Mouse (Mus musculus): ENCODE measurements at regions not wholly inside any gene's neighbourhood (a gene's known extent, or its start where the extent isn't known, plus 50 kb on each side); places are given as distances from the start of the nearest gene placed in this dataset.

- no peak overlapping the region for H3K27ac ChIP-seq
- no peak overlapping the region for H3K4me2 ChIP-seq (ENCODE audit: low read depth, low read length)
- no peaks in the 10 kb centered on the region for H3K4me1 ChIP-seq (ENCODE audit: insufficient read depth, low read length)
- no peaks in the 10 kb centered on the region for H3K9me3 ChIP-seq (ENCODE audit: low read length)
- no peak for DNase-seq (ENCODE audit: low spot score)
- no peaks in the 10 kb centered on the region for H3K36me3 ChIP-seq (ENCODE audit: insufficient read depth, low read length)
- H3K9ac ChIP-seq (replicated peaks; ENCODE audit: low read length): no peak overlapping the region
- H3K4me3 ChIP-seq (ENCODE audit: low read length): no peak overlapping the region
- ATAC-seq: no peak
- no peaks in the 10 kb centered on the region for H3K27me3 ChIP-seq (ENCODE audit: insufficient read depth, low read length)
- no peak for TF ChIP-seq CTCF (IDR thresholded peaks at IDR 0.05; ENCODE audit: low read depth)
- 91% methylated on average over 2 of the region's 2 CpGs for WGBS
Measured at GRCm38 (mm10) chr19:26261530-26261929, 343.3 kb upstream of the Smarca2 start.

GRCm38 (mm10) chr19:26296360-26296759 lies 308.5 kb upstream of the Smarca2 start:
- no peaks in the 10 kb centered on the region for H3K9me3 ChIP-seq (ENCODE audit: low read length)
- ATAC-seq (no peak), DNase-seq (ENCODE audit: low spot score) (no peak)
- no peak for TF ChIP-seq CTCF (IDR thresholded peaks at IDR 0.05; ENCODE audit: low read depth)
- no peak overlapping the region for H3K9ac ChIP-seq (replicated peaks; ENCODE audit: low read length)
- no peak overlapping the region for H3K27ac ChIP-seq
- H3K4me2 ChIP-seq (ENCODE audit: low read depth, low read length): no peak overlapping the region
- no peaks in the 10 kb centered on the region for H3K27me3 ChIP-seq (ENCODE audit: insufficient read depth, low read length)
- H3K4me3 ChIP-seq (ENCODE audit: low read length): no peak overlapping the region
- 86% methylated on average over 6 of the region's 6 CpGs for WGBS
- no peaks in the 10 kb centered on the region for H3K4me1 ChIP-seq (ENCODE audit: insufficient read depth, low read length)
- no peaks in the 10 kb centered on the region for H3K36me3 ChIP-seq (ENCODE audit: insufficient read depth, low read length)

- H3K27me3 ChIP-seq (ENCODE audit: insufficient read depth, low read length): no peaks in the 10 kb centered on the region
- H3K36me3 ChIP-seq (ENCODE audit: insufficient read depth, low read length): no peaks in the 10 kb centered on the region
- no peak overlapping the region for H3K9ac ChIP-seq (replicated peaks; ENCODE audit: low read length)
- DNase-seq (ENCODE audit: low spot score) (no peak), ATAC-seq (no peak)
- no peaks in the 10 kb centered on the region for H3K4me1 ChIP-seq (ENCODE audit: insufficient read depth, low read length)
- no peak for TF ChIP-seq CTCF (IDR thresholded peaks at IDR 0.05; ENCODE audit: low read depth)
- H3K4me2 ChIP-seq (ENCODE audit: low read depth, low read length): no peak overlapping the region
- 78% methylated on average over 1 of the region's 1 CpGs for WGBS
- no peak overlapping the region for H3K4me3 ChIP-seq (ENCODE audit: low read length)
- no peaks in the 10 kb centered on the region for H3K9me3 ChIP-seq (ENCODE audit: low read length)
- no peak overlapping the region for H3K27ac ChIP-seq
Measured at GRCm38 (mm10) chr19:26308477-26309135, 296.2 kb upstream of the Smarca2 start.

GRCm38 (mm10) chr19:26318977-26319376 lies 285.9 kb upstream of the Smarca2 start:
- H3K27ac ChIP-seq: no peak overlapping the region
- WGBS: 77% methylated on average over 2 of the region's 2 CpGs
- no peak for TF ChIP-seq CTCF (IDR thresholded peaks at IDR 0.05; ENCODE audit: low read depth)
- no peaks in the 10 kb centered on the region for H3K27me3 ChIP-seq (ENCODE audit: insufficient read depth, low read length)
- H3K4me1 ChIP-seq (ENCODE audit: insufficient read depth, low read length): no peaks in the 10 kb centered on the region
- no peak overlapping the region for H3K4me3 ChIP-seq (ENCODE audit: low read length)
- H3K36me3 ChIP-seq (ENCODE audit: insufficient read depth, low read length): no peaks in the 10 kb centered on the region
- H3K4me2 ChIP-seq (ENCODE audit: low read depth, low read length): no peak overlapping the region
- ATAC-seq (no peak), DNase-seq (ENCODE audit: low spot score) (no peak)
- H3K9ac ChIP-seq (replicated peaks; ENCODE audit: low read length): no peak overlapping the region
- no peaks in the 10 kb centered on the region for H3K9me3 ChIP-seq (ENCODE audit: low read length)

GRCm38 (mm10) chr19:26323682-26324081 lies 281.2 kb upstream of the Smarca2 start:
- H3K27me3 ChIP-seq (ENCODE audit: insufficient read depth, low read length): no peaks in the 10 kb centered on the region
- no peak overlapping the region for H3K9ac ChIP-seq (replicated peaks; ENCODE audit: low read length)
- ATAC-seq (no peak), DNase-seq (ENCODE audit: low spot score) (no peak)
- no peak overlapping the region for H3K4me3 ChIP-seq (ENCODE audit: low read length)
- H3K27ac ChIP-seq: no peak overlapping the region
- TF ChIP-seq CTCF (IDR thresholded peaks at IDR 0.05; ENCODE audit: low read depth): no peak
- no peaks in the 10 kb centered on the region for H3K9me3 ChIP-seq (ENCODE audit: low read length)
- no peak overlapping the region for H3K4me2 ChIP-seq (ENCODE audit: low read depth, low read length)
- H3K36me3 ChIP-seq (ENCODE audit: insufficient read depth, low read length): no peaks in the 10 kb centered on the region
- 83% methylated on average over 5 of the region's 5 CpGs for WGBS
- H3K4me1 ChIP-seq (ENCODE audit: insufficient read depth, low read length): no peaks in the 10 kb centered on the region

- no peak overlapping the region for H3K27ac ChIP-seq
- WGBS: 55% methylated on average over 4 of the region's 4 CpGs
- H3K4me2 ChIP-seq (ENCODE audit: low read depth, low read length): no peak overlapping the region
- no peak for TF ChIP-seq CTCF (IDR thresholded peaks at IDR 0.05; ENCODE audit: low read depth)
- no peak overlapping the region for H3K4me3 ChIP-seq (ENCODE audit: low read length)
- no peak for DNase-seq (ENCODE audit: low spot score)
- H3K9ac ChIP-seq (replicated peaks; ENCODE audit: low read length): no peak overlapping the region
- H3K27me3 ChIP-seq (ENCODE audit: insufficient read depth, low read length): no peaks in the 10 kb centered on the region
- H3K4me1 ChIP-seq (ENCODE audit: insufficient read depth, low read length): no peaks in the 10 kb centered on the region
- no peak for ATAC-seq
- no peaks in the 10 kb centered on the region for H3K9me3 ChIP-seq (ENCODE audit: low read length)
- H3K36me3 ChIP-seq (ENCODE audit: insufficient read depth, low read length): no peaks in the 10 kb centered on the region
Measured at GRCm38 (mm10) chr19:26339120-26339519, 265.7 kb upstream of the Smarca2 start.

GRCm38 (mm10) chr19:26340155-26340554 lies 264.7 kb upstream of the Smarca2 start:
- Histone ChIP-seq H3K9me3 (ENCODE audit: low read length) (no peaks in the 10 kb centered on the region), H3K4me2 (ENCODE audit: low read depth, low read length) (no peak overlapping the region), H3K27me3 (ENCODE audit: insufficient read depth, low read length) (no peaks in the 10 kb centered on the region), H3K27ac (no peak overlapping the region), H3K9ac (replicated peaks; ENCODE audit: low read length) (no peak overlapping the region), H3K4me1 (ENCODE audit: insufficient read depth, low read length) (no peaks in the 10 kb centered on the region), H3K36me3 (ENCODE audit: insufficient read depth, low read length) (no peaks in the 10 kb centered on the region), H3K4me3 (ENCODE audit: low read length) (no peak overlapping the region)
- no peak for ATAC-seq
- no peak for TF ChIP-seq CTCF (IDR thresholded peaks at IDR 0.05; ENCODE audit: low read depth)
- DNase-seq (ENCODE audit: low spot score): peak; percentile 54
- 50% methylated on average over 3 of the region's 3 CpGs for WGBS
